Mouse (Mus musculus): ENCODE measurements around the gene Pla2g2e.
"Not testable (repeated sequence)": the region's sequence is repeated elsewhere in the genome, so short reads cannot be mapped to it uniquely, and the experiment has no call there.

Pla2g2e gene

GRCm38 (mm10) chr4:138882179-138882578 lies 4.4 kb downstream of the Pla2g2e start:
- DNase-seq (ENCODE audit: low spot score) = no peak

- DNase-seq (ENCODE audit: low spot score) = peak; percentile 64
Observed at GRCm38 (mm10) chr4:138884261-138884660, 6.5 kb downstream of the Pla2g2e start.

GRCm38 (mm10) chr4:138889165-138889564 lies 11.4 kb downstream of the Pla2g2e start:
- no peak for DNase-seq (ENCODE audit: low spot score)

- DNase-seq (ENCODE audit: low spot score) = no peak
Observed at GRCm38 (mm10) chr4:138889635-138890034, 11.9 kb downstream of the Pla2g2e start.

- DNase-seq (ENCODE audit: low spot score) = no peak
Observed at GRCm38 (mm10) chr4:138892655-138893054, 14.9 kb downstream of the Pla2g2e start.

GRCm38 (mm10) chr4:138893789-138894188 lies 16.0 kb downstream of the Pla2g2e start:
- not testable (repeated sequence) for DNase-seq (ENCODE audit: low spot score)

GRCm38 (mm10) chr4:138899361-138899760 lies 21.6 kb downstream of the Pla2g2e start:
- no peak for DNase-seq (ENCODE audit: low spot score)

GRCm38 (mm10) chr4:138905624-138906337 lies 28.0 kb downstream of the Pla2g2e start:
- DNase-seq (ENCODE audit: low spot score) = no peak

- DNase-seq (ENCODE audit: low spot score) = no peak
Observed at GRCm38 (mm10) chr4:138913141-138913787, 35.5 kb downstream of the Pla2g2e start.

GRCm38 (mm10) chr4:138913797-138914196 lies 36.1 kb downstream of the Pla2g2e start, which contains the start of gene Otud3:
Gene Otud3, minus strand, starts transcription at chr4:138913945.
- DNase-seq (ENCODE audit: low spot score) = peak; percentile 94

- no peak for DNase-seq (ENCODE audit: low spot score)
Observed at GRCm38 (mm10) chr4:138917282-138917681, 39.5 kb downstream of the Pla2g2e start.

GRCm38 (mm10) chr4:138921254-138922130 lies 43.8 kb downstream of the Pla2g2e start:
- no peak for DNase-seq (ENCODE audit: low spot score)

- DNase-seq (ENCODE audit: low spot score) = peak; percentile 80
Observed at GRCm38 (mm10) chr4:138922131-138922459, 44.4 kb downstream of the Pla2g2e start.

- DNase-seq (ENCODE audit: low spot score) = no peak
Observed at GRCm38 (mm10) chr4:138925561-138925960, 47.8 kb downstream of the Pla2g2e start.

Data from spleen, adult 12 weeks (tissue).